Mouse (Mus musculus): ENCODE results near the gene Il6st.

- TF ChIP-seq CTCF (IDR thresholded peaks at IDR 0.05; ENCODE audit: insufficient read depth, low read depth, low read length) (no peak), POLR2A (IDR thresholded peaks at IDR 0.05; ENCODE audit: insufficient read depth, low read depth, low read length) (no peak)
Observed at GRCm38 (mm10) chr13:112486676-112487075, 22.8 kb downstream of the Il6st start.
